Mouse (Mus musculus) lung, postnatal 0 days (tissue): ENCODE results near the gene Gmfg. TPM values are rescaled to one million over a fixed set of nuclear protein-coding genes. Genes with fewer than 3 reads are reported as not detected.

ENCODE experiments used
- ATAC-seq: fragments of 200-750 bp; cut with Nextera tagmentation; 2 replicates; pipeline ENCODE4 v1.8.0; 2017; ENCODE audit warnings: moderate library complexity
- DNase-seq: peaks from one replicate; pipeline ENCODE4 v3.0.0-alpha.2; 2016; ENCODE audit warnings: low spot score
- H3K27ac ChIP-seq: fragments of 300-500 bp; sonication (generic); 2 replicates; pipeline ENCODE4 v1.5.1; 2014; ENCODE audit warnings: antibody characterized with exemption, mild to moderate bottlenecking, low read length, mixed read lengths
- H3K27me3 ChIP-seq: fragments of 300-500 bp; sonication (generic); replicated peaks from 2 replicates; pipeline ENCODE4 v1.6.1; 2014; ENCODE audit warnings: low read length, mixed read lengths; ENCODE audit not compliant: insufficient read depth
- H3K36me3 ChIP-seq: fragments of 300-500 bp; sonication (generic); 2 replicates; pipeline ENCODE4 v1.6.1; 2014; ENCODE audit warnings: low read length, mixed read lengths; ENCODE audit not compliant: insufficient read depth
- H3K4me1 ChIP-seq: fragments of 300-500 bp; sonication (generic); 2 replicates; pipeline ENCODE4 v1.6.1; 2014; ENCODE audit warnings: antibody characterized with exemption, low read depth, low read length, mixed read lengths; ENCODE audit not compliant: insufficient read depth
- H3K4me2 ChIP-seq: fragments of 300-500 bp; sonication (generic); replicated peaks from 2 replicates; pipeline ENCODE4 v1.6.1; 2014; ENCODE audit warnings: low read depth, mild to moderate bottlenecking, low read length, moderate library complexity, mixed read lengths
- H3K4me3 ChIP-seq: fragments of 300-500 bp; sonication (generic); 2 replicates; pipeline ENCODE4 v1.5.1; 2014; ENCODE audit warnings: low read depth, low read length
- H3K9ac ChIP-seq: fragments of 300-500 bp; sonication (generic); replicated peaks from 2 replicates; pipeline ENCODE4 v1.6.1; 2014; ENCODE audit warnings: low read depth, mild to moderate bottlenecking
- H3K9me3 ChIP-seq: fragments of 300-500 bp; sonication (generic); 2 replicates; pipeline ENCODE4 v1.6.1; 2016; ENCODE audit warnings: low read length, mixed read lengths
- CTCF ChIP-seq: IDR thresholded peaks from 2 replicates; pipeline ENCODE4 v1.5.1; 2016; ENCODE audit warnings: antibody characterized with exemption, mild to moderate bottlenecking
- EP300 ChIP-seq: IDR thresholded peaks from 2 replicates; pipeline ENCODE4 v1.6.1; 2016; ENCODE audit warnings: antibody characterized with exemption, mild to moderate bottlenecking, control low read depth
- WGBS: fragments of 180-500 bp; shearing (Covaris S2); extraction: QIAGEN DNeasy Blood & Tissue Kit; methylation state at CpG from one replicate; pipeline ENCODE4 v1.1.7; 2014; 5-methylcytosine and 5-hydroxymethylcytosine counted together
- polyA plus RNA-seq: library from polyadenylated mRNA; unstranded; fragments of >200 nt; fragmentation: Nextera tagmentation; extraction: Ambion mirVana; gene quantifications from 2 replicates; pipeline ENCODE4 v1.2.1, GENCODE M21; 2015

The Gmfg gene
- polyA plus RNA-seq, 1 experiment from 2014 or later, result 81.0 TPM

DNA sequence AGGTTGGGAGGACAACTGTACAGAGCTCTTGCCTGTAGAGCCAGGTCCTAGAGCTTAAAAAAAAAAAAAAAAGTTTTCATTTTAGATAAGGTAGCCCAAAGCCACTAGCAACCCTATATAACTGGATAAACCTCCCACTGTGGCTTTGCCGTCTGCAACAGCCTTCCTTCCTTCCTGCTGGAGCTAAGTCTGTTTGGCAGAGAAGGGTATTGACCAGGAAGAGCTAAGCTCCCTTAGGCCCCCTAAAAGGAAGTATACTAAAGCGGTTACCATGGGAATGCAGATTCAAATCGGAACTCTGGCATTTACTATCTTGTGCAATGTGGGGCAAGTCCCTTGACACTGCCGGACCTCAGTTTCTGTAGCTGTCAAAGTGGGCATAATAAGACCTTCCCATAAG is 5.4 kb downstream of the Gmfg start:
- no peaks in the 10 kb centered on the region for H3K9me3 ChIP-seq
- H3K27me3 ChIP-seq, result no peaks in the 10 kb centered on the region
- 0 out of 2 replicates have a peak overlapping the region, but pooled peaks have one; percentile 1 for H3K27ac ChIP-seq
- 0 out of 2 replicates have a peak overlapping the region, but pooled peaks have one; percentile 14 for H3K4me2 ChIP-seq
- TF ChIP-seq EP300 (no peak), CTCF (no peak)
- ATAC-seq, result peak; percentile 59
- no peaks in the 10 kb centered on the region for H3K4me1 ChIP-seq
- H3K9ac ChIP-seq, result no peak overlapping the region
- WGBS, result 22% methylated on average over 4 of the region's 4 CpGs
- peak; percentile 79 for DNase-seq
- H3K4me3 ChIP-seq, result no peak overlapping the region
- no peaks in the 10 kb centered on the region for H3K36me3 ChIP-seq

DNA sequence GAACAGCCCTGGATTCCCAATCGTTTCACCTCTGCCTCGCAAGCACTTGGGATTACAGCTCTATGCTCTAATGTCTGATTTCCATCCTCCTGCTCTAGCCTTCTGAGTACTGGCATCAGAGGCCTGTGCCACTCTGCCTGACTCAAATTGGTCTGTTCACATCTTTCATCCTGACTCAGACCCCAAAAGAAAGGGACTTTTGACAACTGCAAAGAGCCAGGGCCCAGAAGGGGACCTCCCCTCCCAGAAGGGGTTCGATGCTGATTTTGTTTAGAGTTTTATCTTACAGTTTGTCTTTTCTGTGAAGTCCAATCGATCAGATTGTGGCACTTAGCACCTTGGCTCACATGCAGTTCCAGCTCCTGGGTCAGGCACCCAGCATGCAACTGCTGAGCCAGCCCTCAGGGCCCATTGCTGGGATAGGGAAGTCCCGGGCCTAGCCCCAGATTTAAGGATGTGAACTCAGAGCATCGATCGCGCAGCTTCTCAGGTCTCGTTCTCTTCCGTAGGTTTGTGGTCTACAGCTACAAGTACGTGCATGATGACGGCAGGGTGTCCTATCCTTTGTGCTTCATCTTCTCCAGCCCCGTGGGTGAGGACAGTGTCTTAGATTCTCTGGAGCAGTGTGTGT is 7.2 kb downstream of the Gmfg start:
- WGBS, result 78% methylated on average over 13 of the region's 13 CpGs
- no peak overlapping the region for H3K27ac ChIP-seq
- no peak overlapping the region for H3K4me3 ChIP-seq
- no peak overlapping the region for H3K4me2 ChIP-seq
- no peaks in the 10 kb centered on the region for H3K27me3 ChIP-seq
- H3K9ac ChIP-seq, result no peak overlapping the region
- no peaks in the 10 kb centered on the region for H3K9me3 ChIP-seq
- no peak for ATAC-seq
- H3K4me1 ChIP-seq, result no peaks in the 10 kb centered on the region
- no peak for DNase-seq
- TF ChIP-seq EP300 (no peak), CTCF (no peak)
- H3K36me3 ChIP-seq, result no peaks in the 10 kb centered on the region

DNA sequence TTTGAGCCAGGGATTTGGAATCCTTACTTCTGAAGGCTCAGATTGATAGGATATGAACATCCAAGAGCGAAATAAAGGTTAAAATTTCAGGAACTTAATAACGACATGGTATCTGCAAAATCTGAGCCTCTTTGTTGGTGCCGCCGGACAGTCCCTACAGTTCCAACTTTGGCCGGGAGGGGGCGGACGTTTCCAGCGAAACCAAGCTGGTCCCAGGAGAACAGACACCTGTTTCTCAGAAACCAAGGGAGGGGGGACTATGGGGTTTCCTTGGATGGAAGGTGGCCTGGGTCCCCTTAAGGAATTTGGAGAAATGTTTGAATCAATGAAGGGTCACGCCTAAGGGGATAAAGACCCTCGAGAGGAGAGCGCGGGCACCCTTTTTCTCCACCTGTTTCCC is 9.2 kb downstream of the Gmfg start:
- Histone ChIP-seq H3K4me3 (no peak overlapping the region), H3K27ac (no peak overlapping the region), H3K4me2 (no peak overlapping the region), H3K27me3 (no peaks in the 10 kb centered on the region), H3K4me1 (no peaks in the 10 kb centered on the region), H3K9me3 (no peaks in the 10 kb centered on the region), H3K36me3 (no peaks in the 10 kb centered on the region), H3K9ac (no peak overlapping the region)
- TF ChIP-seq EP300, result no peak
- TF ChIP-seq CTCF, result peak; percentile 87
- ATAC-seq (no peak), DNase-seq (peak; percentile 47)
- 13% methylated on average over 12 of the region's 12 CpGs for WGBS

DNA sequence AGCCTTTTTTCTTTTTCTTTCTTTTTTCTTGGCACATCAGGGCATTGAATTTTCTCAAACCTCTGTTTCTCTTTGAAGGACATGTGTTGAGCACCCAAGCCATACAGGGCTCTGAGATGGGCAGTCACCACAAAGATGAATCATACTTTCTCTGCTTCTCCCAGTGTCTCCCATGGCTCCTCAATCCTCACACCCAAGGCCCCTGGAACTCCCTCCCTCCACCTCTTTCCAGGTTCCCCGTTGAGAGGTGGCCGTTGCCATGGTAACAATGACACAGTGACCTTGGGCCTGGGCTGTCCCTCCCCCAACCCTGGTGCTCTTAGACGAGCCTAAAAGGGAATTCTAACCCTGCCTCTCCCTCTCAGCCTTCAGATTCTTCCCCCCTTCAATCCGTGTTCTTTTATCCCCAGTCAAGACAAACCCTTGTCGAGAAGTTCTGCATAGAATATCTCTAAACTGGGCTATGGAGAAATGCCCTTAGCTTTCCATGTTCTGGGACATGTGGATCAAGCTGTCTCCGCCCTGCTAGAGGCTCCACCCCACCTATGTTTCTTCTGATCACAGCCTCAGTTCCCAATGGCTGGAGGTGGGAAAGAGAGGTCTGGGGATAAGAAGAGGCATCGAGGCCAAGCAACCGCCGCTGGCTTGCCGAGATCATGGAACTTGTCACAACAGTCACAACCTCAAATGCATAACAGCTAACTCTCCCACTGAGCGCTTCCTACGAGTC is 10.0 kb downstream of the Gmfg start:
- Histone ChIP-seq H3K4me2 (no peak overlapping the region), H3K36me3 (no peaks in the 10 kb centered on the region), H3K27ac (no peak overlapping the region), H3K4me1 (no peaks in the 10 kb centered on the region), H3K27me3 (no peaks in the 10 kb centered on the region), H3K9me3 (no peaks in the 10 kb centered on the region), H3K9ac (no peak overlapping the region), H3K4me3 (no peak overlapping the region)
- ATAC-seq, result no peak
- TF ChIP-seq EP300 (no peak), CTCF (no peak)
- 28% methylated on average over 12 of the region's 12 CpGs for WGBS
- no peak for DNase-seq

DNA sequence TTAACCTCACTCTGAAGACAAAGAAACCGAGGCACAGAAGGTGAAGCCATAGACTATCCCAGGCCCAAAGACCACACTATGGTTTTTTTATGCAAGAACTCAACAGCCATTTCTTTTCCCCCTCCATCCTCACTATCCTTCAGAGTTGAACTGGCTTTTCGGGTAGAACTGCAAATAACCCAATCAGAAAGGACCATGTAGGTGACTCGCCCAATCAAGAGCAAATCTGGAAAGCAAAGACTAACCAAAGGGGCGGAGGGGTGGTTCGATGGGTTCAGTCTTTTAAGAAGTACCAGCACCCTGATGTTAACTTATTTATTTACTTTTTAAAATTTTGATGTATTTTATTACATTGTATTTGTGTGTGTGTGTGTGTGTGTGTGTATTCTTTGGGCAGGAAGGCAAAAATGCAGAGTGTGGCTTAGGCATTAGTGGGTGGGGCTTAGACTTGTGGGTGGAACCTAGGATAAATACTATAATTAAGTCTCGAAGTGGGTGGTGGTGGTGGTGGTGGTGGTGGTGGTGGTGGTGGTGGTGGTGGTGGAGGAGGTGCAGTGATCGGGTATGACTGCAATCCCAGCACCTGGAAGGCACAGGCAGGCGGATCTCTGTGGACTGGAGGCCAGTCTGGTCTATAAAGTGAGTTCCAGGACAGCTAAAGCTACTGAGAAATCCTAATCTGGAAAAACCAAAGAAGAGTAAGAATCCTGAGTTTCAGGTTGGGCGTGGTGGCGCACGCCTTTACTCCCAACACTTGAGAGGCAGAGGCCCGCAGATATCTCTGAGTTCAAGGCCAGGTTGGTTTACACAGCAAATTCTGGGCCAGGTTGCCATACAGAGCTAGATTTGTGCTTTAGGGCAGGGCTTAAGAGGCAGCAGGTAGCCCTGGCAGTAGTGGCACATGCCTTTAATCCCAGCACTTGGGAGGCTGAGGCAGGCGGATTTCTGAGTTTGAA is 10.9 kb downstream of the Gmfg start:
- Histone ChIP-seq H3K27ac (no peak overlapping the region), H3K36me3 (no peaks in the 10 kb centered on the region), H3K4me2 (no peak overlapping the region), H3K9ac (no peak overlapping the region), H3K27me3 (no peaks in the 10 kb centered on the region), H3K4me3 (no peak overlapping the region), H3K9me3 (no peaks in the 10 kb centered on the region), H3K4me1 (no peaks in the 10 kb centered on the region)
- ATAC-seq (no peak), DNase-seq (no peak)
- TF ChIP-seq EP300, result no peak
- no peak for TF ChIP-seq CTCF
- 59% methylated on average over 13 of the region's 13 CpGs for WGBS
